Mouse (Mus musculus): ENCODE data around the gene Mgat5. TPM values are rescaled to one million over a fixed set of nuclear protein-coding genes. Genes with fewer than 3 reads are reported as not detected.

Gene Mgat5
- total RNA-seq, 2 experiments from 2014 or later = 16.0 to 18.9 TPM

- ATAC-seq (replicated peaks; ENCODE audit: low FRiP score, low TSS enrichment, poor library complexity, severe bottlenecking) = no peak
Observed at GRCm38 (mm10) chr1:127214585-127215232, 9.9 kb downstream of the Mgat5 start.

GRCm38 (mm10) chr1:127216979-127217378 is 12.2 kb downstream of the Mgat5 start:
- peak; percentile 30; the same call in 1 of the 2 replicates for ATAC-seq (replicated peaks; ENCODE audit: low FRiP score, low TSS enrichment, poor library complexity, severe bottlenecking)

DNA sequence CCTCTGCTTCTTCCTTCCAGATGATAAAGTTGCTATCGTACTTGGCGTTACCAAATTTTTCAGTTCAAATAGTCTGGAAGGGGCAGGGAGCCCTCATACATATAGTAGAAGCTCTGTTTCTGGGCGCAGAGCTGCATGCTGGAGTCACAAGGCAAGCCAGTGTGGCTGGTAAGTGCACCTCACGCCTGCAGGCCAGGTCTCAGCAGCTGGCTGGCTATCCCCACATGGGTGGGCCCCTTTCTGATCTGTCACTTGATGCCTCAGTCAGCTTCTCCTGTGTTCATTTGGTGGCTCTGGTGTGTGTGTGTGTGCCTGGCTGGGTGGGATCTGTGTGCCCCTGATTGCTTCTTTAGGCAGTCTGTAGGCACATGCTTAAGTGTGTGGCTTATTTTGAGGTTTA is 12.8 kb downstream of the Mgat5 start:
- ATAC-seq (replicated peaks; ENCODE audit: low FRiP score, low TSS enrichment, poor library complexity, severe bottlenecking) = peak; percentile 48

- no peak for ATAC-seq (replicated peaks; ENCODE audit: low FRiP score, low TSS enrichment, poor library complexity, severe bottlenecking)
Observed at GRCm38 (mm10) chr1:127218182-127218581, 13.4 kb downstream of the Mgat5 start.

DNA sequence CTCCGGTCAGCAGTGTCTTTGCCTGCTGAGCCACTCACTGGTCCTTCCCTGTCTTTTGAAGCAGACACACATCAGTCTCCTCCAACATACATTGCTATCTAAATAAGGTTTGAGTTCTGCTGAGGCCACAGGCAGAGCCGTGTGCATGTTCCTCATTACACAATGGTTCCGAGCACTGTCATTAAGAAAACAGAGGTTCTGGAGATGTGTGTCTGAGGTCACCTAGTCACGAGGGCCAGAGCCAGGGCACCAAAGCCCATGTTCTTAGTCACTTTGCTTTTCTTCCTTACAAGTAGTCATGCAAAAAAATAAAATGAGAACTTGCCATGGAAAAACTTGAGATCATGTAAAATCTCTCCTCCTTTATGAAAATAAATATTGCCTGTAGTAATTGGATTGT is 14.3 kb downstream of the Mgat5 start:
- ATAC-seq (replicated peaks; ENCODE audit: low FRiP score, low TSS enrichment, poor library complexity, severe bottlenecking) = no peak

GRCm38 (mm10) chr1:127219621-127220020 is 14.8 kb downstream of the Mgat5 start:
- ATAC-seq (replicated peaks; ENCODE audit: low FRiP score, low TSS enrichment, poor library complexity, severe bottlenecking) = no peak

DNA sequence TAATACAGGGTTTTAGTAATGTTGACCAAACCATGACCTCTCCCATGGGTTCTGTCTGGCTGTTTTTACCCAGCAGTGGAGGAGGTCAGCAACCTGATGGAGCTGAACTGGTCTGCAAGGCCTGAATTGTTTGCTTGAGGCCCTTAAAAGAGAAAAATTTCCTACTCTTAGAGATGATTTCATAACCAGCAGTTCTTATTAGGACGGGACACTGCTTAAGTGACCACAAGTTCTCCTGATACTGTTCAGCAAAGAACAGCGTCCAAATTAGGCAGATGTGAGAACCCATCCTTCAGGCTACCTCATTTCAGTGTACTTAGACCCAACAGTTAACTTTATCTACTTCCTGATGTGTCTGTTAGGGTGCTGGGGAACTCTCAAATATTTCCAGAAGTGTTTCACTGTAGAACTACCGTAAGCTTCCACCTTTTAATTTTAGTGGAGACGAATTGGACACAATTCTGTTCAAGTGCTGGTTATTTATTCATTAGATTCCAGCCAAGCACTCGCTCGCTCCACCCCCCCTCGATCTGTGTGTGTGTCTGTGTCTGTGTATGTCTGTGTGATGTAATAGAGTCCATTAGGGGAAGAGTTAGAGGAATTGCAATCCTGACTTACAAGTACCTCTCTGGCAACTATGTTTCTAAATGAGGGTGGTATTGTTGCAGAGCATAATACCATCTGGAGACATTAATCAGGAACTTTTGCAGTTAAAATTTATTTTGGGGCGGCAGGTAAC is 17.4 kb downstream of the Mgat5 start:
- ATAC-seq (replicated peaks; ENCODE audit: low FRiP score, low TSS enrichment, poor library complexity, severe bottlenecking) = no peak

DNA sequence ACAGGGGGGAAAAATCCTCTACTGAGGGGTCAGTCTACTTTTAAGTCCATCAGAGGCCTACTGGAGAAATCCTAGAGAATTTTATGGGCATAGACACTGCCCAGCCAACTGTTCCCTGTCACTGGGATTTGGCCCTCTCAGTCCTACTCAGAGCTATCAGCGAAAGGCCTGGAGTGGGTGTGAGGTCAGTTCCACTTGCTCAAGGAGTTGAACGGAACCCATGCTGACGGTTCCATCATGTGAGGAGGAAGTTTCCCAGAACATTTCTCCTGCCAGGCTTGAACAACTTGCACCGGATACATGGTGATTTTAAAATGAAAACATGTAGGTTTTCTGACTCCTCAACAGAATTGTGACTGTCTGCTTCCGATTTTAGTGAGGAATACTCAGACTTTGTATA is 20.2 kb downstream of the Mgat5 start:
- ATAC-seq (replicated peaks; ENCODE audit: low FRiP score, low TSS enrichment, poor library complexity, severe bottlenecking) = no peak

DNA sequence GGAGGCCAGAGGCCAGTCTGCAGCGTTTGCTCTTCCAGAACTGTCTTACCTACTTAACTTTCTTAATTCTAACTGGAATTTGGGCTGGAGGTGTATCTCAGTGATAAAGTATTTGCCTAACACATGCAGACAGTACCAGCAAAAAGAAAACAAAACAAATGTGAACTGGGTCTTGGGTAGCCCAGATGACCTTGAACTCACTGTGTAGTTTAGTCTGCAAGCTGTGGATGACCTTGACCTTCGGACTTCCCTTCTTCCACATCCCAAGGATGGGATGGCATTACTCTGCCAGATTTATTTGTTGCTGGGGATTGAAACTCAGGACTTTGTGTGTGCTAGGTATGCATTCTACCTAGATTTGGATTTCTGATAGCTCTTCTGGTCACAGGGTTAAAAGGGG is 24.2 kb downstream of the Mgat5 start:
- no peak for ATAC-seq (replicated peaks; ENCODE audit: low FRiP score, low TSS enrichment, poor library complexity, severe bottlenecking)

DNA sequence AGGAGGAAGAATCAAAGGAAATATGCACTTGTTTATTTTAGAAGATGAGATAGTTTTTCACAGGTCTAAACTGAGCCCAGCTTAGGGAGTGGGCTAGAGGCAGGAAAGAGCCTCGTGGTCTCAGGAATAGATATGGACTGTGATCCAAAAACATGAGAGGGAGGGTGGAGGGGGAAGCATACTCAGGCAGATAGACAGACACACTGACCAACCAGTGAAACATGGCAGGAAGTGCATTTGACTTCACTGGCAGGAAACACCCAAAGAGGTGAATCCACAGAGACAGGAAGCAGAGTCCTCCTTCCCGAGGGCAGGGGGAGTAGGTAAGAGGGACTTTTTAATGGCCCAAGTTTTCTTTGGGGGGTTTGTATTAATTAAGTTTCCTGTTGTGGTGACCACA is 25.7 kb downstream of the Mgat5 start:
- peak; percentile 51 for ATAC-seq (replicated peaks; ENCODE audit: low FRiP score, low TSS enrichment, poor library complexity, severe bottlenecking)

DNA sequence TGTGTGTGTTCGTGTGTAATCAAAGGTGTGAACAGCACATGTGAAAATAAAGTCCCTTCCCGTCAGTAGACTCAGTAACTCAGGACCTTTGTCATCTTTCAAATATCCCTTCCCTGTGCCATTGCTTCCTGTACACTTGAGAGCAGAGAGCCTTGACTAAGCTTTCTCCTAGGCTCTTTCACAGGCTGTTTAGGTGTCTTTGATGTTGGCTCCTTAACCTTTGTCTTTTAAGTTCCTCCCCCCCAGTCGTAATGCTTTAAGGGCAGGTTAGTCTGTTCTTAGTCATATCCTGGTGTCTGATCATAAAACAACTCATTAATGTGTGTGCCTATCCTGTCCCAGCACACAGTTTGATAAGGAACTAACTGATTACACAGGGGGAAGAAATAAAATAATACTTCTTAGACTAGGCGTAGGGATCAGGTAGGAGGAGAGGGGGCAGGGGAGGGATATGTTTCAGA is 28.4 kb downstream of the Mgat5 start:
- no peak for ATAC-seq (replicated peaks; ENCODE audit: low FRiP score, low TSS enrichment, poor library complexity, severe bottlenecking)

DNA sequence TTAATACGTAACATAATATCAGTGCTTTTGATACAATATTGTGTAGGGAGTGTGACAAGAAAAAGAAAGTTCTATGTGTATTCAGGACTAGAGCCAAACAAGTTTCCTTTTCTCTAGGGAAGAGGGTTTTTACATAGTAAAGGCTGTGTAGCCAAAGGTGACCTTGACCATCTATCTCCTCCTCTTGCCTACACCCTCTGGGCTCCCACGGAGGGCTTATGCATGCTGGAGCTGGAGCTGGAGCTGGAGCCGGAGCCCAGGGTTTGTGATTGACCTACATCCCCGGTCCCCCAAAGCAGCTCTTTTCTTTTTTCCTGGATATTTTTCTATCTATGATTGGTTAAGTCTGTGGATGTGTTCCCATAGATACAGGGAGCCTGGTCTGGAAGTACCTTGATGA is 30.3 kb downstream of the Mgat5 start:
- ATAC-seq (replicated peaks; ENCODE audit: low FRiP score, low TSS enrichment, poor library complexity, severe bottlenecking) = no peak

DNA sequence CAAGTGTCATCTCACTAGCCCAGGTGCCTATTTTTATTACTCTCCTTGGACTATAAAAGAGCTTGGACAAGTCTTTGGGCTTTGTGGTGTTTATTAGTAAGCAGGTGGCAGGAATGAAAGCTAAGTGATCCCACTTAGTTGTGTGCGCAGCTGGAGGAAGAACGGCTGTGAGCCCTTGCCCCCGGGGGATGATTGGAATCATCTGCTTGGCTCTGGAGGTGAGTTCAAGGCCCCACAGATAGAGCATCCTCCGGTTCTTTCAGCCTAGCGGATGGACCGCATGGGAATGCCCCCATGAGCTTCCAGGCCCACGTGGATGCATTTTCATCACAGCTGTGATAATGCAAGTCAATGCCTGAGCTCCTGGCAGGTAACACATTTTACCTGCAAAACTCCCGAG is 31.6 kb downstream of the Mgat5 start:
- ATAC-seq (replicated peaks; ENCODE audit: low FRiP score, low TSS enrichment, poor library complexity, severe bottlenecking) = no peak

GRCm38 (mm10) chr1:127238871-127239314 is 34.1 kb downstream of the Mgat5 start:
- no peak for ATAC-seq (replicated peaks; ENCODE audit: low FRiP score, low TSS enrichment, poor library complexity, severe bottlenecking)

DNA sequence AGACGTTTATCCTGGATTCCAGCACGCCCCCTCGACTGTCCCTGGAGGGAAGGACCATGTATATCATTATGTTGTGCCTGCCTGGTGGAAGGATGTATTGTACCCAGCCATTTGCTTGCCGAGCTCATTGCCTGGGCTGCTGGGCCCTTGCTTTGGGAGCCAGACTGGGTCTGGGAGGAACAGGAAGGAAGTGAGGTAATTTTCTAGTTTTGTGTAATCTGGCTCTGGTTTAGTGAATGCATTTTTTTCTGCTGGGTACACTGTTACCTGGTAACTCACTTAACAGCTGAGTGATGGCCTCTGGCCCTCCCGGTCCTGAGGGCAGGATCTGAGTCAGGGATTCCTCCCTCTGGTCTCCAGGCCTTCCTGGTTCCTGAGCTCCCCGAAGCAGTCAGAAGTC is 35.1 kb downstream of the Mgat5 start:
- no peak for ATAC-seq (replicated peaks; ENCODE audit: low FRiP score, low TSS enrichment, poor library complexity, severe bottlenecking)

GRCm38 (mm10) chr1:127242151-127242887 is 37.5 kb downstream of the Mgat5 start:
- peak; percentile 36; the same call in 1 of the 2 replicates for ATAC-seq (replicated peaks; ENCODE audit: low FRiP score, low TSS enrichment, poor library complexity, severe bottlenecking)

DNA sequence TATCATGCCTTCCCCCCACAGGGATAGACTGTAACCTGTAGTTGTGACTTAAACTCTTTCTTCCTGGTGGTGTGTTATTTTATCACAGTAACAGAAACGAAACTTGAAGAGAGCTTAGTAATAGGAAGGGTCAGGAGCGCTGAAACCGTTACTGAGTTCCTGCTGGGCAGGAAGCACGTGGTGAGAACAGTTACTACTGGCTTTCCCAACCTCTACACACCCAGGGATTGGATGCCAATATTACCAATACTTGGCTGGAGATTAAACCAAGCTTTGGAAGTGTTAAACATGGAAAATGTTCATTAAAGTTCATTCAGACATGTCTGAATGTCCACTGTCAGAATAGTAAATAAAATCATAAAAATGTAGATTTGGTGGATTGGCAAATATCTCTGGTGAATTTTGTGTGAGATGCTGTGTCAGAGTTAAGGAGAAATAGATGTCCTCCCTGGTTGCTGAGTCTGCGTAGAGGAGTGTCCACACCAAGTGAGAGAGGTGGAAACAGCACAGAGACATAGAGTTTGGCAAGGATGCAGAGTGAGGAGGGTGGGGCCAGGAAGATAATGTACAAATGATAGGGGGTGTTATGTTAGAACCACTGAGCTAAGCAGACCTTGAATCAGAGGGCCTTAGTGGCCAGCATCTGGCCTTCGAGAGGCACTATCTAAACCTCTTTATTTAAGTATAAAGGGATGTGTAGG is 38.2 kb downstream of the Mgat5 start:
- peak; percentile 77 for ATAC-seq (replicated peaks; ENCODE audit: low FRiP score, low TSS enrichment, poor library complexity, severe bottlenecking)

GRCm38 (mm10) chr1:127244054-127244770 is 39.4 kb downstream of the Mgat5 start:
- no peak; the same call in 1 of the 2 replicates for ATAC-seq (replicated peaks; ENCODE audit: low FRiP score, low TSS enrichment, poor library complexity, severe bottlenecking)

DNA sequence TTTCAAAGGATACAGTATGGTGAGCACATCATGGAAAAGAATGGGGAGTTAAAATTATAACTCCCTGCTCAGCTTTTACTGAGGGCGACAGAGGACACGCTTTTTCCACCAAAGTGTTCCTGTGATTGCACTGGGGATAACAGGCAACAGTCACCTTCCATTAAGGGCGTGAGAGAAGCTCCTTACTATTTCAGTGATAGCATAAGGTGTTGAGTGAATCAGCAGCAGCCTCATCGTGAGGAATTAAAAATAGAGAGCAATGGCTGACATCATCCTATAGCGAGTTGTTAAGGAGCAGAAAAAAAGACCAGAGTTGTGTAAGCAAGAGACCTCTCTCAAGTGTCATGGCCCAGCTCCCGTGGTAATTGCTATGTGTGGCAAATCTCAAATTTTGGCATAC is 41.3 kb downstream of the Mgat5 start:
- no peak for ATAC-seq (replicated peaks; ENCODE audit: low FRiP score, low TSS enrichment, poor library complexity, severe bottlenecking)

Data from megakaryocyte-erythroid progenitor cell, adult 5-6 weeks (primary cell).